Mouse (Mus musculus) urinary bladder, postnatal 25 days (tissue): ENCODE data around the gene Spag6.

Source experiments
- DNase-seq: peaks from one replicate; pipeline ENCODE4 v3.0.0; 2022; ENCODE audit warnings: low spot score

Gene Spag6

GRCm38 (mm10) chr2:18693871-18694610 is at the start of gene Spag6:
TSS of gene Spag6 (plus strand) at chr2:18694032.
- peak; percentile 70 for DNase-seq

DNA sequence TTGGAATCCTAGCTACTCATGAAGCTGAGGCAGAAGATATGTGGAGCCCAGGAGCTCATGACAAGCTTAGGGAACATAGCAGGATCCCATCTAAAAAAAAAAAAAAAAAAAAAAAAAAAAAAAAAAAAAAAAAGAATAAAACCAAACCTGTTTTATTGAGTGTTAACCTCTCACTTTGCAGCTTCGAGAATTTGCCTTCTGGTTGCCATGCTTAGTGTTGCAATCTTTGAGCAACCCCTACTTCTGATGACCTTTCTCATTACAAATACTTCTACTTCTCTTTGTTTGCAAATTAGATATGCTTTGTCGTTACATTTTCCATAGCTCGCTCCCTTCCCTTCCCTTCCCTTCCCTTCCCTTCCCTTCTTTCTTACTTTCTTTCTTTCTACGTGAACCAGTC is 45.3 kb upstream of the Spag6 start:
- DNase-seq: no peak

- DNase-seq: no peak
Observed at GRCm38 (mm10) chr2:18654821-18655220, 39.0 kb upstream of the Spag6 start.

DNA sequence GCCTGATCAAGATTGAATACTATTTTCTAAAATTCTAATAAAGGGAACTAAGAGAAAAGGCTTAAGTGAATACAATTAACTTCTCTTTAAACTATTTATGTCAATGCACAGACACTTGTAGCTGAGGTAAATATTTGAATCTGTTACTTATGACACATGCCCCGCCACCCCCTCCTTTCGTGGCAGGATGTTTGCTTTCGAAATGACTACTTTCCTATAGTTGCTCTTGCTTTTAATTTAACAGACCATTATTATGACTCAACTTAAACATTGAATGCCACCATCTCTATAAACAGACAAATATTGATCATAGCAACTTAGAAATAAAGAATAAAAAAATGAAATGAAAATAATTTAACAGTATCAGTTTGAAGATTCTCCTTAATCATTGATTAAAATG is 29.8 kb upstream of the Spag6 start:
- DNase-seq: no peak

DNA sequence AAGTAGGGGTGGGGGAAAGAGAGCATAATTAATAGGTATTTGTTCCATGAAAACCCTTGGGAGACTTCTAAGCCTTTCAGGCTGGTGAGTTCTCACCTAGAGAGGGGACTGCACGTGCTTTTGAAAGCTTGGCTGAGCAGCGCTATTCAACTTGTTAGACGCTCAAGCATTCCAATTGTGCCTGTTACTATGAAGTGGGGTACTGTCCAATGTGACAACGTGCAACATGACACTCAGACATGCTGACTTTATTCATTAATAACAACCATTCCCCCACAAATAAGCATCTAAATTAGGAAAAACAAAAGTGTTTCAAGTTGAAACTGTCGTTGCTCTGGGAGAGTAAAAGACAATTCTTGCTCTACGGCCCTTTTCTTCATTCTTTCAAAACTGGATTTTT is 22.8 kb upstream of the Spag6 start:
- DNase-seq: no peak

DNA sequence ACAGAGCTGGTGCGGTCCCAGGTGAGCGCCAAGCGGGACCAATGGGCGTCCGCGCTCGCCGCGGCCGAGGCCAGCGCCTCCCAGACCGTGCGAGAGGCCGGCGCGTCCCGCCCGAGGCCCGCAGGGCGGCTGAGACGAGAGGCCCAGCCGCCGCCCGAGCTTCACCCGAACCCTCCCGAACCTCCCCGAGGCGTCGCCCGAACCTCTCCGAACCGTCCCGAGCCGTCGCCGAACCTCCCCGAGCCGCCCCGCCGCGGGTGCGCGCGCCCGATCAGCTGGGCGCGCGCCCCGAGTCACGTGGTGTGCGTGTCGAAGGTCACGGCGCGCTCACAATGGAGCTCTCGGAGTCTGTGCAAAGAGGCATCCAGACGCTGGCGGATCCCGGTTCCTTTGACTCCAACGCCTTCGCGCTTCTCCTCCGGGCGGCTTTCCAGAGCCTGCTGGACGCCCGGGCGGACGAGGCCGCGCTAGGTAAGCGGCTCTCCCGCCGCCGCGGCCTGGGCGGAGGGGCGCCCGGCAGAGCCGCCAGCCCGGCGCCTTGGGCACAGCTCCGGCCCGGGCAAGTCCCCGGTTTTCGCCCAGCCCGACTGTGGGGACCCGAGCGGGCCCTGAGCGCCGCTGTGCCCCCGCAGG is 21.6 kb upstream of the Spag6 start, which contains the start of gene Commd3:
TSS of gene Commd3 (plus strand) at position 252 of the 633 bp plus-strand sequence.
- peak; percentile 96 for DNase-seq

DNA sequence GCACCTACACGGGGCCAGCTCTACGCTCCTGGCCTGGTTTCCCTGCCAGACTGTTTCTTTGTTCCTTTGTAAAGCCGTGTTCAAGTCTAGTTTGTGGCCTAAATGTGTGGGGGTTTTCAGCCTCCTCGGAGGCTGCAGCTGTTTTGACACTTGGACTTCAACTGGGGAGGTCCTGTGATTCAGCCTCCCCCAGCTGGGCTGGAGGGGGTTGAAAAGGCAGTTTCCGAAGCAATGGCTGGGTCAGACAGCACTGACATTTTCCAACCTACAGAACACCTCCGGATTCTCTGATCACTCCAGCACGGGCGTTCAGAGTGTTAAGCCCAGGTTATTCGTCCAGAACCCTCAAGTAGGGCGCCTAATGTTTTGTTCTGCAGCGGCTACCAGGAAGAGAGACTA is 21.1 kb upstream of the Spag6 start:
- DNase-seq: no peak

GRCm38 (mm10) chr2:18673766-18674165 is 20.1 kb upstream of the Spag6 start:
- no peak for DNase-seq

DNA sequence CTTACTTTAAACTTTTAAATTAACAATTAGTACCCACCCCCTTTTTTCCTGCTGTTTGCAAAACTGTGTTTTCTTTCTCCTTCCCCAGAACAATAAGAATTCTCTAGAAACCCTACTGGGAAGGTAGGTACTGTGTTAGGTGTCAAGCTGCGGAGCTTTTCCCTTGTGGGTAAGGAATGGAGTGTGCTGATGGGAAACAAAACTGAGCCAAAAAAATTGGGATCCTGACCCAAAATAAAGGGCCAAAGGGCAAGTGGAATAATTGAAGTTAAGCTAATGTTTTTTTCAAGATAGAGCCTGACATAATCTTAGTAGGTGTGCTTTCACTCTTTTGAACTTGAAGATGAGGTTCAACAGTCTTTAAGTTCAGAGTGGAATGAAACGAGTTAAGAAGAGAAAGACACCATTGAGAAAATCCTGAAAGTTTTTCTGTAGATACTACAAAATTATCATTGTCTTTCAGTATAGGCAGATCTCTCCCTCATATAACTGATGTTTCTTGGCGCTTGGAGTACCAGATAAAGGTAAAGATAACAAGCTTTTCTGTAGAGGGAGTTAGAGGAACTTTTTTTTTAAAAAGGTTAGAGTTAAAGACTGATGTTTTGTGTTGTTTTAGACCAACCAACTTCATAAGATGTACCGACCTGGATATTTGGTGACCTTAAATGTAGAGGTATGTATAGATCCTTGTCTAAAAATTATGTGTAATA is 19.5 kb upstream of the Spag6 start:
- no peak for DNase-seq

DNA sequence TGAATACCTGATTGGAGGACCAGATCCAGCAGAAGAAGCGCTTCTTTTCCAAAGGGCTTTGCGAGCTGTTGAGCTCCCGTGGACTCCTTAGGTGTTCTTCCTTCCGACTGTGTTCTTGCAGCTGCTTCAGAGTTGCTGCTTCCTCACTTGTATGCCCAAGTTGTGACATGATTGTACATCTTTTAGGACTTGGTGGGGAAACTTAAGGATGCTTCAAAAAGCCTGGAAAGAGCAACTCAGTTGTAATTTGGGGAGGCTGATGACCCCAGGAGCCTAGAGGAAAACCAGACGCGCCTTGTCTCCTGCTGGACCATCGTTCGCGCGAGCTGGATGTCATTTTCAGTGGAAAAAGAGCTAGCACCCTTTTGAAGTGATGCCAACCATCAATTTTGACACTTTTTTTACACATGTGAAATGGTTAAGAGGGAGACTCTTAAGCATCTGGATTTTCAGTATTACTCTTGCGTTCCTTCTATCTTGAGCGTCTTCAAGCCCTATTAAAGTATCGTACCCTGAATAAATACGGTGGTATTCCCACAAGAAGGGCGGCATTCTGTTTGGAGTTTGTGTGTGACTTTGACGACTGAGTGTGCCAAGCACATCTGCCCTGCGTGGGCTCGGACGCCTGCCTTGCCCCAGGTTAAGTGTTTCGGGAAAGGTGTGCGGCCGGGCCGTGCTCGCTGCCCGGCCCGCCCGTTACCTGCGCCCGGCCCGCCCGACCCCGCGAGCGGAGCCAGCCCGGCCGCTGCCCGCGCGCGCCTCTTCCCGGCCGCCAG is 18.0 kb upstream of the Spag6 start:
- DNase-seq: no peak

DNA sequence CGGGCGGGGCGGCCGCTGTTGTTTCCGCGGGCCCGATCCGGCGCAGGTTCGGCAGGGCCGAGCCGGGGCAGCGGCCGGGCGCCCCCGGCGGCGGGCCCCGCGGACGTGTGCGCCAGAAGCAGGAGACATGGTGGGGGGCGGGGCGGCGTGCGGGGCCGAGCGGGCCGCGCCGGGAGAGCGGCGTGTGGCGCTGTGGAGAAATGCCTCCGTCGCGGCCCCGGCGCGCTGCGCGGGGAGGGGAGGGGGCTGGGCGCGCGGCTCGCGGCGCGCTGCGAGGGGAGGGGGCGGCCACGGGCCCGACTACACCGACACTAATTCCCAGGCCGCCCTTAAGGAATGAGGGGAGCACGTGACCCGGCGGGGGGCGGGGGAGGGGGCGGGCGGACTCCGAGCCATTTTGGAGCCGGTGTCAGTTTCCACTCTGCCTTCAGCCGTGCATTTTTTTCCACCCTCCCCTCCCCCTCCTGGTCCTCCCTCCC is 17.3 kb upstream of the Spag6 start:
- peak; percentile 57 for DNase-seq

DNA sequence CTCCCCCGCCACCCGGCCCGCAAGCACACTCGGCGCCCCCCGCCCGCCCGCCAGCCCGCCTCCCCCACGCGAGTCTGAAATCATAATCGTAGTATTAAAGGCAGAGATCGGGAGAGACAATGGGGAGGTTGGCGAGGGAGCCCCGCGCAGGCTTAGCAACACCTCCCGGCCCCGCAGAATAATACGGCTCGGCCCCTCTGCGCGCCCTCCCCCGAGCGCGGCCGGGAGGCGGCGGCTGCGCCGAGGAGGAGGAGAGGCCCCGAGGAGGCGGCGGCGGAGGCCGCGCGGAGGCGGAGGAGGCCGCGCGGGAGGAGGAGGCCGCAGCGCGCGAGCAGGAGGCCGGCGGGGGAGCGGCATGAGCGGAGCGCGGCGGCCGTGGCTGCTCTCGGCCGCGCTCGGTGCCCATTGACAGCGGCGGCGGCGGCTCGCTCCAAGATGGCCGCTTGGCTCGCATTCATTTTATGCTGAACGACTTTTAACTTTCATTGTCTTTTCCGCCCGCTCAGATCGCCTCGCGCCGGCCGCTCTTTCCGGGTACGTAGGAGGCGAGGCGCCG is 16.8 kb upstream of the Spag6 start, which contains the start of gene Bmi1:
TSS of gene Bmi1 (plus strand) at position 83 of the 556 bp plus-strand sequence.
- peak; percentile 58 for DNase-seq

- peak; percentile 49 for DNase-seq
Observed at GRCm38 (mm10) chr2:18677631-18678471, 16.0 kb upstream of the Spag6 start.

DNA sequence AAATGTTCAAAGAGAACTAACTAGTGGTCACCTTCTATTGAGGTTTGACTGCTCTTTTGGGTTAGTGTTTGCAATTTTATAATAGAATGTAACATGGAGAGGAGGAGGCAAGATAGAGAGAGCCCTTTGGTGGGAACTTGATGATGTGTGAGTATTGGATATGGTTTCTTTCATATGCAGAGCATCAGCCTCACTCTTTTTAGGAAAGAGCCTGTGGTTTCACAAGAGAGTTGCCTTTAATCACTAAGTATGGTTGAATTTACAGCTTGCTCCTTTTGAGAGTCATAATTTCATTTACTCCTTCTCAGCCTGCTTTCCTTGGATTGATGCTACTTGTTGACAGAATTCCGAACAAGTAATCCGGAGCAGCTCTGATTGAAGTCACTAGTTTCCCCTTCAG is 14.1 kb upstream of the Spag6 start:
- DNase-seq: no peak

DNA sequence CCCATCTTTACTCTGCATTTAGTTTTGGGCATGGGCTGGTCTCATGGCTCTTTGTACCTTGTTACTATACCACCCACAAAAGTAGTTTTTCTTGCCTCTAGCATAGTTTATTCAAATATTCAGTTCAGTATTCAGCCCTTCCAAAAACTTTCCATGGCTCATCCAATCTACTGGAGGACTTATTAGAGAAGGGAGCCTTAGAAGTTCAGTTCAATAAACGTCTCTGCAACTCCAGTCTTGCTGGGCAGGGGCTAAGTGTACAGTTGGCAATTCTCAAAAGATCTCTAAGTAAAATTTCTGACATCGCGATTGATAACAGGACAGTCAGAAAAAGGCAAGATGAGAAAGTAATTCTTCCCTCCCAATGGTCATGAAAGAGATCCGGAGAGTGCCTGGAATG is 13.3 kb upstream of the Spag6 start:
- no peak for DNase-seq

DNA sequence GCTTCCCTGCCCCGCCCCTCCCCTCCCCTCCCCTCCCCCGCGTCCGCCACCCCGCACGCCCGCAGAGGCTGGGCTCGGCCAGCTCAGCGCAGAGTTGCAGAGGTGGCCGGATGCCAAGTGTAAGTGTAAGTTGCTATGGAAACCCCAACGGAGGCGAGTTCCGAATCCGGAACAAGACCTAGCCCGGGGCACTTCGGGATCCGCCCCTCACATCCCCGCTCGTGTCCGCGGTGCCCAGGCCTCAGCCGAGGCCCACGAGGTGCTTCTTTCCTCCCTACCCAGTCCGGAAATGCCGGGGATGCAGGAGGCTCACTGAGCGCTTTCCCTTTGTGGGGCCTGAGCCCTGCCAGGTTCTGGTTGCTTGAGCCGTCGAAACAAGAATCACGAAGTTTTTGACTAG is 12.9 kb upstream of the Spag6 start:
- no peak for DNase-seq

DNA sequence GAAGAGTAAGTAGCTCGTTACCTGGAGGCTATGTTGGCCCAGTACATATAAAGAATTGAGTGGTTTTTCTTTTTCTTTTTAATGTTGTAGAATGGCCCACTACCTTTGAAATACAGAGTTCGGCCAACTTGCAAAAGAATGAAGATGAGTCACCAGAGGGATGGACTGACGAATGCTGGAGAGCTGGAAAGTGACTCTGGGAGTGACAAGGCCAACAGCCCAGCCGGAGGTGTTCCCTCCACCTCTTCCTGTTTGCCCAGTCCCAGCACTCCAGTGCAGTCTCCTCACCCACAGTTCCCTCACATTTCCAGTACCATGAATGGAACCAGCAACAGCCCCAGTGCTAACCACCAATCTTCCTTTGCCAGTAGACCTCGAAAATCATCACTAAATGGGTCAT is 9.8 kb upstream of the Spag6 start:
- no peak for DNase-seq

DNA sequence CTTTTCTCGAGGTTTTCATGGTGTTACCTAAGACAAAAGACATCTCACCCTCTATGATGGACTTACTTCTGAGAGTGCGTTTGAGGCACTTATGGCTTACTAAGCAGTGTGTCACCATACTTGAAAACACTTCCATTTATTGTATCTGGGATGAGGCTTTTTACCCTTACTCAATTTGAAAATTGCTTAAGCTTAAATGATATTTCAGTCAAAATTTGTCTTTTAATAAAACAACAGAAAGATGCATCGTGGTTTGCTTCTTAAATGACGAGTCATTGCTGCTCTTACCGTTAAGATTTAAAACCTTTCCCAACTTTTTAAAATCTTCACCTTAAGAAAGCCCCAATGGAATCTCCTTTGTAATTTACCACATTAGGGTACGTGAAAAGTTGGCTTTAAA is 7.4 kb upstream of the Spag6 start:
- no peak for DNase-seq

GRCm38 (mm10) chr2:18686826-18687519 is 6.9 kb upstream of the Spag6 start:
- no peak for DNase-seq

DNA sequence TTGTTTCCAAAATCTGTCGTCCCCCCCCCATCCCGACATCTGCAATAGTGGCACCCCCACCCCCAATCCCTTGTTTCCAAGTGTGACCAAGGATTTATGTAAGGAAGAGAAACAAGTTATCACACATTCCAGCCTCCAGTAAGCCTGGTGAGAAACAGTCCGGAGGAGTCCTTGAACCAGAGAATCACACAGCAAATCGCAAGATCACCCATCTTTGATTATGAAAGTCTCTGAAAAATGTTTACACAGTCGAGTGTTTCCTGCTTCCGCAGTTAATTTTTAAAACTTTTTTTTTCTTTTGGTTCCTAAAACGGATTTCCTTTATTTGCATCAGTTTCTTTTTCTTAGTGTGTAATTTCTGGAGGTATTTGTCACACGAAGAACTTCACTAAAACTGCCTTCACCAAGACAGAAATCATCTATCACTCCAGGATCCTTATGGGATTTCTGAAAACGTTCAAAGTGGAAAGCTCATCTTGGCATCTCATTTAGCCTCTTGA is 6.1 kb upstream of the Spag6 start:
- no peak for DNase-seq
